Mouse (Mus musculus): ENCODE measurements around the gene Cd24a.

DNA sequence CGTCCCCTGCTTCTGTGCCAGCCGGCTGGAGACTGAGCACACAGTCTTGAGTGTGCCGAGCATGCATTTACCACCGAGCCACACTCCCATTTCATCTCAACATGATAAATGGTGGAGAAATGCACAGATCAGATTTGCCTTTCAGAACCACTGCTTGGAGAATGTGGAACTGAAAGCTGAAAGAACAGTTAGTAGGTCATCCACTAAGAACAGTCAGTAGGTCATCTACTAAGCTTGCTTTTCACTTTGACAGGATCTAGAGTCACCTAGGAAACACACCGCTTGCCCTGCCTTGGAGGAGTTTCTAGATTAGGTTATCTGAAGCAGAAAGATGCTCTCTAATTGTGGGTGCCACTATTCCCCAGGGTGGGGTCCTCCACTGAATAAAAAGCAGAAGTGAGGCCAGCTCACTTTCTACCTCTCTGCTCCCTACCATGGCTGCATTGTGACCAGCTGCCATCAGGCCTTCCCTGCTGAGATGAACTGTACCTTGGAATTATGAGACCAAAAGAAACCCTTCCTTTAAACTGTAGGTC is 20.4 kb upstream of the Cd24a start:
- TF ChIP-seq POLR2AphosphoS2 (IDR thresholded peaks at IDR 0.05; ENCODE audit: insufficient read length, low read depth) (no peak), USF1 (IDR thresholded peaks at IDR 0.05; ENCODE audit: low read depth) (no peak), POLR2A (IDR thresholded peaks at IDR 0.05; ENCODE audit: insufficient read length, low read depth) (no peak), CEBPB (IDR thresholded peaks at IDR 0.05; ENCODE audit: insufficient read depth, poor library complexity, severe bottlenecking) (no peak), MYOG (IDR thresholded peaks at IDR 0.05; ENCODE audit: control insufficient read depth in 1 of 3, insufficient read depth in 1 of 3, insufficient read length in 2 of 3, low read depth in 2 of 3) (no peak), MYOD1 (IDR thresholded peaks at IDR 0.05; ENCODE audit: control insufficient read depth in 1 of 3, insufficient read length in 2 of 3, low read depth in 2 of 3) (no peak), TCF12 (IDR thresholded peaks at IDR 0.05; ENCODE audit: insufficient read depth, poor library complexity, severe bottlenecking) (no peak), MAX (IDR thresholded peaks at IDR 0.05; ENCODE audit: low read depth) (no peak)

All from myocyte (in vitro differentiated cells).